Mouse (Mus musculus) forebrain, embryonic 14.5 days (tissue): ENCODE measurements around the gene Arpp21. TPM values are rescaled to one million over a fixed set of nuclear protein-coding genes. Genes with fewer than 3 reads are reported as not detected.
A peak's percentile ranks its signal among the peaks of the same experiment; 100 is the strongest.
"Not testable (repeated sequence)": the region's sequence is repeated elsewhere in the genome, so short reads cannot be mapped to it uniquely, and the experiment has no call there.

Experiments
- ATAC-seq: fragments of 200-750 bp; cut with Nextera tagmentation; 2 replicates; pipeline ENCODE4 v1.8.0; 2017; ENCODE audit warnings: mild to moderate bottlenecking, moderate library complexity
- DNase-seq: peaks from one replicate; pipeline ENCODE4 v3.0.0-alpha.2; 2015; ENCODE audit warnings: low spot score
- H3K27ac ChIP-seq: fragments of 300-500 bp; sonication (generic); 2 replicates; pipeline ENCODE4 v1.5.1; 2014; ENCODE audit warnings: low read depth, mild to moderate bottlenecking, control low read depth, low read length, moderate library complexity
- H3K27me3 ChIP-seq: fragments of 300-500 bp; sonication (generic); replicated peaks from 2 replicates; pipeline ENCODE4 v1.6.1; 2014; ENCODE audit warnings: low read length, control low read depth, mixed read lengths; ENCODE audit not compliant: control insufficient read depth, insufficient read depth
- H3K36me3 ChIP-seq: fragments of 300-500 bp; sonication (generic); 2 replicates; pipeline ENCODE4 v1.6.1; 2014; ENCODE audit warnings: low read length, control low read depth; ENCODE audit not compliant: control insufficient read depth, insufficient read depth
- H3K4me1 ChIP-seq: fragments of 300-500 bp; sonication (generic); 2 replicates; pipeline ENCODE4 v1.6.1; 2014; ENCODE audit warnings: antibody characterized with exemption, low read length, control low read depth; ENCODE audit not compliant: control insufficient read depth, insufficient read depth
- H3K4me2 ChIP-seq: fragments of 300-500 bp; sonication (generic); 2 replicates; pipeline ENCODE4 v1.6.1; 2014; ENCODE audit warnings: mild to moderate bottlenecking, control low read depth, low read length
- H3K4me3 ChIP-seq: fragments of 300-500 bp; sonication (generic); 2 replicates; pipeline ENCODE4 v1.5.1; 2014; ENCODE audit warnings: low read depth, low read length, control low read depth
- H3K9ac ChIP-seq: fragments of 300-500 bp; sonication (generic); 2 replicates; pipeline ENCODE4 v1.6.1; 2014; ENCODE audit warnings: mild to moderate bottlenecking, low read length, control low read depth, moderate library complexity
- H3K9me3 ChIP-seq: fragments of 300-500 bp; sonication (generic); replicated peaks from 2 replicates; pipeline ENCODE4 v1.6.1; 2016; ENCODE audit warnings: low read length, control low read depth, mixed read lengths; ENCODE audit not compliant: control insufficient read depth
- WGBS: fragments of 180-500 bp; shearing (Covaris S2); extraction: QIAGEN DNeasy Blood & Tissue Kit; methylation state at CpG from one replicate; pipeline ENCODE4 v1.1.7; 2014; 5-methylcytosine and 5-hydroxymethylcytosine counted together
- microRNA-seq: library from miRNA; unstranded; fragments of <30 nt; microRNA quantifications from one replicate; pipeline ENCODE4, GENCODE M21; 2016
- polyA plus RNA-seq: library from polyadenylated mRNA; unstranded; fragments of >200 nt; fragmentation: Nextera tagmentation; extraction: Ambion mirVana; gene quantifications from 2 replicates; pipeline ENCODE4 v1.2.1, GENCODE M21; 2014

Arpp21 gene
- polyA plus RNA-seq, 1 experiment from 2014 or later = 29.2 TPM

GRCm38 (mm10) chr9:112047903-112048467 lies 187.8 kb downstream of the Arpp21 start:
- Histone ChIP-seq H3K27ac (no peak overlapping the region), H3K9me3 (no peaks in the 10 kb centered on the region), H3K4me1 (no peaks in the 10 kb centered on the region), H3K36me3 (no peaks in the 10 kb centered on the region), H3K4me2 (no peak overlapping the region), H3K9ac (no peak overlapping the region), H3K4me3 (no peak overlapping the region), H3K27me3 (no peaks in the 10 kb centered on the region)
- 76% methylated on average over 9 of the region's 9 CpGs for WGBS
- DNase-seq (peak; percentile 32), ATAC-seq (no peak)

DNA sequence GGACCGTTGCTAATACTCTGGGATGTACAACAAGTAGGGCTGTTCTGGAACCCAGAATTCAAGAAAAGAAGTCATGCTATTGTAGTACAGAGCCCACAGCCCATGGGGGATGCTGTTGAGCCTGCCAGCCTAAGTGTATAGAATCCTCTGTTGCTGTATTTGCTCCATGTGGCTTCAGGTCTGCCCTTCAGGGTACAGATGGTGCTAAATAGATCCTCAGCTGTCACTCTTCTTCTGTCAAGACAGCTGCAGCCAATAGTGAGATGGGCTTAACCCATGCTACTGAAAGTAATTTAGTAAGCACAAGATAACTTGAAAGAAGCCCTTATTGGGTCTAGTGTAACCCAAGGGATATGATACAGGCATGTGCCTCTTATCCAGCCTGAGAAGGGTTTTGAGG lies 195.2 kb downstream of the Arpp21 start:
- Histone ChIP-seq H3K27ac (no peak overlapping the region), H3K9me3 (no peaks in the 10 kb centered on the region), H3K27me3 (no peaks in the 10 kb centered on the region), H3K9ac (no peak overlapping the region), H3K4me2 (no peak overlapping the region), H3K4me1 (no peaks in the 10 kb centered on the region), H3K36me3 (no peaks in the 10 kb centered on the region), H3K4me3 (no peak overlapping the region)
- ATAC-seq (no peak), DNase-seq (peak; percentile 41)
- WGBS = 88% methylated on average over 1 of the region's 1 CpGs

DNA sequence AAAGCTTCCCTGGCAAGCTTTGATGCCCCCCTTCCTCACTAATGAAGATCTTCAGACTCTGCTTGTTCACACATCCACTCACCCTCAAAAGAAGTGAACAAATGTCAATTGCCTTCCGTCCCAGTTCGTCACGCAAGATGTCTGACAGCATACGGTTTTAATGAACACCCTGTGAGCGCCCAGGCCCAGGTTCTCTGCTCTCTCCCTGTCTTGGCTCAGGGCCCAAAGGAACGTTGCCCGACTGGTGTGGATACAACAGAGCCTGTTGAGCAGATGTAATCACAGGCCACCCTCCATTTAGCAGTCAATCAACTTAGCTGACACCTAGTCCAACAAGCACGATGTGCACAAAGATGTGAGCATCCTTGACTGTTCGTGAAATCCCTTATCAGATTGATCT lies 198.0 kb downstream of the Arpp21 start:
- Histone ChIP-seq H3K4me2 (no peak overlapping the region), H3K27ac (peak overlapping the region; percentile 65), H3K9ac (no peak overlapping the region), H3K4me3 (no peak overlapping the region), H3K9me3 (no peaks in the 10 kb centered on the region), H3K36me3 (no peaks in the 10 kb centered on the region), H3K27me3 (no peaks in the 10 kb centered on the region), H3K4me1 (no peaks in the 10 kb centered on the region)
- 13% methylated on average over 9 of the region's 9 CpGs for WGBS
- ATAC-seq (peak; percentile 97), DNase-seq (peak; percentile 94)

GRCm38 (mm10) chr9:112033840-112034239 lies 201.9 kb downstream of the Arpp21 start:
- H3K36me3 ChIP-seq, H3K9me3 ChIP-seq, H3K4me2 ChIP-seq, H3K27me3 ChIP-seq, H3K27ac ChIP-seq, H3K4me1 ChIP-seq, H3K9ac ChIP-seq, DNase-seq, ATAC-seq, H3K4me3 ChIP-seq: not testable (repeated sequence)
- 50% methylated on average over 2 of the region's 10 CpGs for WGBS

DNA sequence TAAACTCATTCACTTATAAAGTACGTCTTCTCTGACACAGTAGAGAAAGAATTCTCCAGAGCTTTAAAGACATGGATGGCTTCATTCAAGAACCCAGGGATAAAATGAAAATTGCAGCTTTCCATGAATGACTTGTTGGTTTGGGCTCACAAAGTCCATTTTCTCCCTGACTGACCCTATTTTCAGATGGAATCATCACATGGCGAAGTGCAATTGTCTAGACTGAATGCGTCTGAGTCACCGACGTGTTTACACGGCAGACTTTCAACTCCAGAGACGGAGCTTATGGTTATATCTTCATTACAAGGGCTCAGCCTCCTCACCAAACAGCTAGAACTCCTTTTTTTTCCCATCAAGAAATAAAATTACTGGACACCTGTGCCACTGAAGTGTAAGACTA lies 203.6 kb downstream of the Arpp21 start:
- Histone ChIP-seq H3K27me3 (no peaks in the 10 kb centered on the region), H3K36me3 (no peaks in the 10 kb centered on the region), H3K4me3 (no peak overlapping the region), H3K27ac (no peak overlapping the region), H3K4me2 (no peak overlapping the region), H3K9ac (no peak overlapping the region), H3K4me1 (no peaks in the 10 kb centered on the region), H3K9me3 (no peaks in the 10 kb centered on the region)
- ATAC-seq (no peak), DNase-seq (no peak)
- 35% methylated on average over 7 of the region's 7 CpGs for WGBS

DNA sequence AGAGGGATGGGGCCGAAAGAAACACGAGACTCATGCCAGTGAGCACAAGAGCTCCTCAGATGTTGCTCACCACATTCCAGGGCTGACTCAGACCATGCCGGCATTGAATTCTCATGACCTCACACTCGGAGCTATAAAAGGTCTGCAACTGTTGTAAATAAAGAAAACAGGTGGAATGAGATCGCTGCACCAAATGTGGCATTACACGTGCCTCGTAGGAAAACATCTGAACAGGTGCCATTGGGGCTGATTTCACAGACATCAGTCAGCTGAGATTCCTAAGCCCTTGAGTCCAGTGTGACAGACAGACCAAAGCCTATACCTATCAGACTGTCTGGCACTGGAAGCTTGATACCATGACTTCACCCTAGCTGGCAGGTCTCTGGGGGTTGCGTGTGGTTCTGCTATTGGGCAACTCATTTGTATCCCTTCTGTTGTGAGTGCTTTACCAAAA lies 212.1 kb downstream of the Arpp21 start:
- Histone ChIP-seq H3K9ac (no peak overlapping the region), H3K27ac (no peak overlapping the region), H3K27me3 (no peaks in the 10 kb centered on the region), H3K4me3 (no peak overlapping the region), H3K36me3 (no peaks in the 10 kb centered on the region), H3K4me2 (no peak overlapping the region), H3K4me1 (no peaks in the 10 kb centered on the region), H3K9me3 (no peaks in the 10 kb centered on the region)
- 77% methylated on average over 8 of the region's 8 CpGs for WGBS
- DNase-seq (no peak), ATAC-seq (no peak)

- WGBS = 93% methylated on average over 5 of the region's 5 CpGs
- Histone ChIP-seq H3K36me3 (no peaks in the 10 kb centered on the region), H3K27me3 (no peaks in the 10 kb centered on the region), H3K4me3 (no peak overlapping the region), H3K4me1 (no peaks in the 10 kb centered on the region), H3K4me2 (no peak overlapping the region), H3K9me3 (no peaks in the 10 kb centered on the region), H3K9ac (no peak overlapping the region), H3K27ac (no peak overlapping the region)
- DNase-seq = no peak
- no peak for ATAC-seq
Observed at GRCm38 (mm10) chr9:112023111-112023510, 212.6 kb downstream of the Arpp21 start.

Small RNAs within 50 kb of the gene (microRNA-seq; reads per million reads assigned to microRNA genes)
- 797 reads per million, percentile 80 among the genes with 10 or more reads in this experiment for gene Mir128-2
